Mouse (Mus musculus): ENCODE data around the gene Cldn10. TPM values are rescaled to one million over a fixed set of nuclear protein-coding genes. Genes with fewer than 3 reads are reported as not detected.

The Cldn10 gene
- polyA plus RNA-seq, 1 experiment from 2014 or later, result 0.30 TPM

DNA sequence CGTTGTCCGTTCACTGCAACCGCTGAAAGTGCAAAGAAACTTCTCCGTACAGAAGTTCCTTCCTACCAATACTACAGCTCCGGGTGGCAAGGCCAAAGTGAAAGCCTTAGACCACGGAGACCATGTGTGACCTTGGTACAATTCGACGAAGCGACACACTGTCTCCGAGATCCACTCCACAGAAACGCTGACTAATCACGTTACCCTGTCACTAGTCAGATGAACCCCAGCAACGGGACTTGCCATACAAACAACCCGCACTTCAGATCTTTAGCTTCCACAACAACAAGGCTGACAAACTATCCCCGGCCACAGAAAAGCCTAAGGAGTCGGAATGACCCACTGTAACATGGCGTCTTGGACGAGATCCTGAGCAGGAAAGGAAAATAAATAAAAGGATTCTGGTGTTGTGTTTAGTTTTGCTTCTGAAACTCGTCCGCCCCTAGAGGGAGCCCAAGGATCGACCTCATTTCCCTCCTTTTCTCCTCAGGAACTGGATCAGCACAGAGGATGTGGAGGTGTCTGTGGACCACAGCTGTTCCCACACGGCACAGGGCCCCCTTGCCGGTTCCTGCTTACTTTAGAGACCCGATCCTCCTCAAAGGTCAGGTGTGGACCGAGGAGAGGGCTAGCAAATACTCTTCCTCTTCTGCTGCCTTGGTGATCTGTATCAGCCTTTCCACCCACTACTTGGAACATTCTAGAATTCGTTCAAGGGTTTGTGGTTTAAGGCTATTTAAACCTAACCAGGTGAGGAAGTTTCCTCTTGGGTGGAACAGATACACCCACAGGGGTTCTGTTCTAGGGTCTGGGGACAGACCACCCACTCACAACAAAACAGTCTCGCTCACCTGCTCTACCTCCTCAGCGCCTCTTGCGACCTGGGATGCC lies 122.9 kb downstream of the Cldn10 start:
- H3K9me3 ChIP-seq (ENCODE audit: control insufficient read depth, low read length), result no peaks in the 10 kb centered on the region
- WGBS, result 50% methylated on average over 29 of the region's 29 CpGs
- no peaks in the 10 kb centered on the region; the same call in 1 of the 2 replicates for H3K36me3 ChIP-seq (ENCODE audit: control insufficient read depth, insufficient read depth, low read length)
- ATAC-seq (replicated peaks; ENCODE audit: low FRiP score), result peak; percentile 63
- 0 out of 2 replicates have a peak, but pooled peaks cover 5% of the 10 kb centered on the region for H3K4me1 ChIP-seq (replicated peaks; ENCODE audit: control insufficient read depth, insufficient read depth, low read length)
- peak overlapping the region; percentile 53; the same call in 1 of the 2 replicates for H3K9ac ChIP-seq (ENCODE audit: low read depth, low read length)
- no peak overlapping the region for H3K27ac ChIP-seq (ENCODE audit: low read depth, low read length)
- peak; percentile 49 for DNase-seq (ENCODE audit: low spot score)
- peak overlapping the region; percentile 22; the same call in 1 of the 2 replicates for H3K4me3 ChIP-seq (ENCODE audit: low read depth, low read length)
- H3K4me2 ChIP-seq, result peak overlapping the region; percentile 50
- H3K27me3 ChIP-seq (replicated peaks; ENCODE audit: control insufficient read depth, insufficient read depth, low read length), result no peaks in the 10 kb centered on the region

- Histone ChIP-seq H3K27ac (ENCODE audit: low read depth, low read length) (no peak overlapping the region), H3K4me1 (replicated peaks; ENCODE audit: control insufficient read depth, insufficient read depth, low read length) (0 out of 2 replicates have a peak, but pooled peaks cover 5% of the 10 kb centered on the region), H3K4me3 (ENCODE audit: low read depth, low read length) (no peak overlapping the region), H3K4me2 (no peak overlapping the region), H3K9me3 (ENCODE audit: control insufficient read depth, low read length) (no peaks in the 10 kb centered on the region), H3K27me3 (replicated peaks; ENCODE audit: control insufficient read depth, insufficient read depth, low read length) (no peaks in the 10 kb centered on the region), H3K36me3 (ENCODE audit: control insufficient read depth, insufficient read depth, low read length) (no peaks in the 10 kb centered on the region; the same call in 1 of the 2 replicates), H3K9ac (ENCODE audit: low read depth, low read length) (no peak overlapping the region)
- ATAC-seq (replicated peaks; ENCODE audit: low FRiP score) (no peak), DNase-seq (ENCODE audit: low spot score) (no peak)
- WGBS, result 87% methylated on average over 6 of the region's 6 CpGs
Observed at GRCm38 (mm10) chr14:118911521-118911920, 123.8 kb downstream of the Cldn10 start.

GRCm38 (mm10) chr14:118913651-118914050 lies 125.9 kb downstream of the Cldn10 start:
- no peak overlapping the region for H3K9ac ChIP-seq (ENCODE audit: low read depth, low read length)
- ATAC-seq (replicated peaks; ENCODE audit: low FRiP score), result no peak
- H3K9me3 ChIP-seq (ENCODE audit: control insufficient read depth, low read length), result no peaks in the 10 kb centered on the region
- H3K4me2 ChIP-seq, result no peak overlapping the region
- H3K4me1 ChIP-seq (replicated peaks; ENCODE audit: control insufficient read depth, insufficient read depth, low read length), result 0 out of 2 replicates have a peak, but pooled peaks cover 5% of the 10 kb centered on the region
- DNase-seq (ENCODE audit: low spot score), result no peak
- H3K4me3 ChIP-seq (ENCODE audit: low read depth, low read length), result no peak overlapping the region
- 47% methylated on average over 5 of the region's 5 CpGs for WGBS
- H3K27ac ChIP-seq (ENCODE audit: low read depth, low read length), result no peak overlapping the region
- no peaks in the 10 kb centered on the region for H3K36me3 ChIP-seq (ENCODE audit: control insufficient read depth, insufficient read depth, low read length)
- no peaks in the 10 kb centered on the region for H3K27me3 ChIP-seq (replicated peaks; ENCODE audit: control insufficient read depth, insufficient read depth, low read length)

GRCm38 (mm10) chr14:118919025-118919424 lies 131.3 kb downstream of the Cldn10 start:
- no peak overlapping the region for H3K9ac ChIP-seq (ENCODE audit: low read depth, low read length)
- H3K4me3 ChIP-seq (ENCODE audit: low read depth, low read length), result no peak overlapping the region
- H3K4me2 ChIP-seq, result no peak overlapping the region
- H3K4me1 ChIP-seq (replicated peaks; ENCODE audit: control insufficient read depth, insufficient read depth, low read length), result peaks cover 10% of the 10 kb centered on the region
- H3K27ac ChIP-seq (ENCODE audit: low read depth, low read length), result no peak overlapping the region
- DNase-seq (ENCODE audit: low spot score), result no peak
- no peaks in the 10 kb centered on the region for H3K36me3 ChIP-seq (ENCODE audit: control insufficient read depth, insufficient read depth, low read length)
- no peaks in the 10 kb centered on the region for H3K9me3 ChIP-seq (ENCODE audit: control insufficient read depth, low read length)
- peaks cover 34% of the 10 kb centered on the region for H3K27me3 ChIP-seq (replicated peaks; ENCODE audit: control insufficient read depth, insufficient read depth, low read length)
- 66% methylated on average over 8 of the region's 8 CpGs for WGBS
- no peak for ATAC-seq (replicated peaks; ENCODE audit: low FRiP score)

GRCm38 (mm10) chr14:118920654-118921053 lies 132.9 kb downstream of the Cldn10 start:
- no peaks in the 10 kb centered on the region for H3K9me3 ChIP-seq (ENCODE audit: control insufficient read depth, low read length)
- H3K4me3 ChIP-seq (ENCODE audit: low read depth, low read length), result no peak overlapping the region
- no peak overlapping the region for H3K4me2 ChIP-seq
- peaks cover 50% of the 10 kb centered on the region for H3K27me3 ChIP-seq (replicated peaks; ENCODE audit: control insufficient read depth, insufficient read depth, low read length)
- H3K36me3 ChIP-seq (ENCODE audit: control insufficient read depth, insufficient read depth, low read length), result no peaks in the 10 kb centered on the region
- DNase-seq (ENCODE audit: low spot score) (no peak), ATAC-seq (replicated peaks; ENCODE audit: low FRiP score) (no peak)
- H3K27ac ChIP-seq (ENCODE audit: low read depth, low read length), result no peak overlapping the region
- WGBS, result 63% methylated on average over 7 of the region's 7 CpGs
- H3K4me1 ChIP-seq (replicated peaks; ENCODE audit: control insufficient read depth, insufficient read depth, low read length), result peaks cover 11% of the 10 kb centered on the region
- no peak overlapping the region for H3K9ac ChIP-seq (ENCODE audit: low read depth, low read length)

DNA sequence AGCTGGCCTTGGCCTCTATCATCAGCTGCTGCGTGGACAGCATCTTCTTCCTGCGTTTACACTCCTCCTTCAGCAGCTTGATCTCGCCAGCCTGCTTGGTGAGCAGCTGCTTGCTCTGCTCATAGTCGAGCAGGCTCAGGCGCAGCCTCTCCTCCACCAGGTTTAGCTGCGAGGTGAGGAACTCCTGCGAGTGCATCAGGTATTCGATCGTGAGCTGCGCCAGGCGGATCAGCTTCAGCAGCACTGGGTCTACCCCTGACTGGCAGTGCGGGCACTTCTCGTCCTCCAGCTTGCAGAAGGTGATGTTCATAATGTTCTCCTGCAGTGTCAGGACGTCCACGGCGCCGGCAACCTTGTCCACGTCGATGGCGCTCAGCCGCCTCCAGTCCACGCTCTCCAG lies 134.5 kb downstream of the Cldn10 start:
- peaks cover 59% of the 10 kb centered on the region for H3K27me3 ChIP-seq (replicated peaks; ENCODE audit: control insufficient read depth, insufficient read depth, low read length)
- DNase-seq (ENCODE audit: low spot score) (no peak), ATAC-seq (replicated peaks; ENCODE audit: low FRiP score) (0 out of 2 replicates have a peak, but pooled peaks have one; percentile 8)
- H3K4me1 ChIP-seq (replicated peaks; ENCODE audit: control insufficient read depth, insufficient read depth, low read length), result peaks cover 11% of the 10 kb centered on the region
- H3K27ac ChIP-seq (ENCODE audit: low read depth, low read length), result no peak overlapping the region
- 15% methylated on average over 22 of the region's 22 CpGs for WGBS
- H3K4me3 ChIP-seq (ENCODE audit: low read depth, low read length), result peak overlapping the region; percentile 38
- H3K36me3 ChIP-seq (ENCODE audit: control insufficient read depth, insufficient read depth, low read length), result no peaks in the 10 kb centered on the region
- no peaks in the 10 kb centered on the region for H3K9me3 ChIP-seq (ENCODE audit: control insufficient read depth, low read length)
- no peak overlapping the region for H3K9ac ChIP-seq (ENCODE audit: low read depth, low read length)
- peak overlapping the region; percentile 64 for H3K4me2 ChIP-seq

DNA sequence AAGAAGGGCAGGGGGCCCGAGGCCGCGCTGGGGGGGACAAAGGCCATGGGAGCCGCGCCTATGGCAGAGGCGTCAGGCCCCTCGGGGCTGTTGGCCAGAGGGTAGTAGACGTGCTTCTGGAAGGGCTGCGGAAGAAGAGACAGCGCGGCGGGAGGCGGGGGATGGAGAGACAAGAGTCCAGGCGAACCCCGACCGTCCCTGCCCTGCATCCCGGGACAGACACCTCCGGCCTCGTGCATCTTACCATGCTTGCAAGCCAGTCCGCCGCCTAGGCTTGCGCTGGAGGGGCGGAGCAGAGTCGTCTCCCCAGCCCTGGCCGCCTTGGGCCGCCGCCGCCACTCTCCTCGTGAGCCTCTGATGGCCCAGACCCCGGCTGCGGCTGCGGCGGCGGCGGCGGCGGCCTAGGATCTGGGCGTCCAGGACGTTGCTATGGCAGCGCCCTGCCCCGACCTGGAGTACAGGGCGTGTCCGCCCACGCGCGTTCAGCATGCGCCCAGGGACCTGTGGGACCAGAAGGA lies 135.0 kb downstream of the Cldn10 start:
- Histone ChIP-seq H3K4me2 (peak overlapping the region; percentile 64), H3K36me3 (ENCODE audit: control insufficient read depth, insufficient read depth, low read length) (no peaks in the 10 kb centered on the region), H3K4me1 (replicated peaks; ENCODE audit: control insufficient read depth, insufficient read depth, low read length) (peaks cover 11% of the 10 kb centered on the region), H3K27ac (ENCODE audit: low read depth, low read length) (no peak overlapping the region), H3K9ac (ENCODE audit: low read depth, low read length) (no peak overlapping the region), H3K4me3 (ENCODE audit: low read depth, low read length) (peak overlapping the region; percentile 38), H3K27me3 (replicated peaks; ENCODE audit: control insufficient read depth, insufficient read depth, low read length) (peaks cover 59% of the 10 kb centered on the region), H3K9me3 (ENCODE audit: control insufficient read depth, low read length) (no peaks in the 10 kb centered on the region)
- 2% methylated on average over 47 of the region's 47 CpGs for WGBS
- peak; percentile 19; the same call in 1 of the 2 replicates for ATAC-seq (replicated peaks; ENCODE audit: low FRiP score)
- DNase-seq (ENCODE audit: low spot score), result peak; percentile 50

Data from liver, embryonic 11.5 days (tissue).